Mouse (Mus musculus): ENCODE measurements around the gene Cdk5r2.
"Not testable (repeated sequence)": the region's sequence is repeated elsewhere in the genome, so short reads cannot be mapped to it uniquely, and the experiment has no call there.

Cdk5r2 gene

DNA sequence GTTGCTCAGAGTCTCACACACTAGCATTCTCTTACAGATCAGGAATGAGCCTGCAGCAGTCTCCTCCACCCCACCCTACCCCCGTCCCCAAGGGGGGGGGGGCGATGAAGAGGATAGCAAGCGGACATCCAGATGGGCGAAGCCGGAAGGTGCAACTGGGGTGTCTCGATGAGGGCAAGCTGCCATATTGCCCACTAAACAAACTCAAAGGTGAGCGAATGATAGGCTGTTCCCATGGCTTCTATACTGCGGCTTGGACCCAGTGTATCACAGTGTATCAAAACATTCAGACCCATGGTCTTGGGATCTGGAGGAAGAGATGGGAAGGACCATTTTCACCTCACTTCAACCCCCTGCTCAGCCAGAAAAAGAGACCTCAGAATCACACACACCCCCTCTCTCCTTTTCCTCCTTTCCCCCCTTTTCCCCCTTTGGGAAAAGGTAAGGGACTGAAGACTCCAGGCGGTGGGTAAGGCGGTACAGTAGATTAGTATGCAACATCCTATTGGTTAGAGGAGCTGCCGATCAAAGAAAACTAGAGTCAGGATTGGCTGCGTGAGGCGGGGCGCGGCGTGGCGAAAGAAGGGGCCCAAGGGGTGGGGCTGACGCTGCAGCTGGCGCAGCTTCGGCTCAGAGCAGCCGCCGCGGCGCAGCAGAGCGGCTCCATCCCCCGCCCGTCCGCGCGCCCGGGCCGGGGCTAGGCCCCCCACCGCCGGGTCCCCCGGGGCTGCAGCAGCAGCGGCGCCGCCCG lies at the start of gene Cdk5r2:
TSS of gene Cdk5r2 (plus strand) at position 629 of the 751 bp plus-strand sequence.
- in situ Hi-C loops (cut with MseI, MboI) = no loop called here

GRCm38 (mm10) chr1:74805340-74805835 lies 49.3 kb upstream of the Cdk5r2 start:
- in situ Hi-C loops (cut with MseI, MboI) = no loop called here

DNA sequence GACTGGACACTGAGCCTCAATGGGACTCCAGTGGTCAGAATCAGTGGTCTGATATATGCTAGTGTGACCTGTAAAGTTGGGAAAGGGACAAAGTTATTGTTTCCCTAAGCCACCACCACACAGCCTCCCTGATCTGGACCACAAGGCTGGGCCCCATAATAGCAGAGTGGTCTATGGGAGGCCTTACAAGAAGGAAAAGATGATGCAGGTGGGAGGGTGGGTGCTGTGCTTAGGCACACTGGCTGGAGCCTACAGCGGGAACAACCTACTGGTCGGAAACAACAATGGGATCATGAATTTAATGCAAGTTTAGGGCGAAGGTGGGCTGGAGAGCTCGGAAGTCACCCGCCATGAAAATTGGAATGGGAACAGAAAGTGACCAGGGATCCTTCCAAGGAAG lies 48.9 kb upstream of the Cdk5r2 start:
- in situ Hi-C loops (cut with MseI, MboI) = no loop called here

DNA sequence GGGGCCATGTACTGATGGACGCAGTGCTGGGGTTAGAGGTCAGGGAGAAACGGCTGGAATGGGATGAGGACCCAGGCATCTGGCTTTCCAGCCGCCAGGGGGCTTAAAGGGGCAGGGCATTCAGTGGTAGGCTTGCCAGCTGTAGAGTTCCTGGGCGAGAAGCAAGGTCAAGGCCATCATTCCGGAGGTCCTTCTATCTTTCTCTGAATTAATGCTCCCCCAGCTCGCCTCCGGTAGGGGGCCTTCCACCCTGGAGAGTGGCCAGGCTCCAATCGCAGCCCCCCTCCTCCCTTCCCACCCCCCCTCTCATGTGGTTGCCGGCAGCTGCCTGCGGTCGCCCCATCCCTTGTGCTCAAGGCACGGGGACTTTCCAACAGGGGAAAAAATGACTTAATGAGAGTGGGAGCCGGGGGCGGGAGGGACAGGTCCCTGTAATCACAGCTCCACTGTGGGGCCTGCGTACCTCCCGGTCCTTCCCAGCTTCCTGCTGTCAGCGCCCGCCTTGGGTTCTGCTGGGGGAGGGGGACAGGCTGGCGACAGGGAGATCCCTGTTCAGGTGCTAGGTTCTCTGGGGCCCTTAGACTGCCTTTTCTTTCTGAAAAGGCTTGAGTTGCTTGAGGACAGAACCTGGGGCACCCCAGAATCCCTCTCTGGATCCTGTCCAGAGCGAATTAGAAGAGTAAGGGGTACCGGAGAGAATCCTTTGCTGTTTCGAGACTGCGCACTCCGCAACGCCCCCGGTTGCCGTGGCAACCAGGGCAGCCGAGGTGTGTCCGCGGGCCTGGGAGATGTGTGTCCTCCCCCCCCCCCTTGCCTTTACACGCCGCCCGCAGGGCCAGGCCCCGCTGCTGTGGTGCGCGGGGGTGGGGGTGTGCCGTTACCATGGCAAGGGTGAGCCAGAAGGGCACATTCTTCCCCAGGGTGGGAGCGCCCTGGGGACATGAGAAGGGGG lies 48.1 kb upstream of the Cdk5r2 start:
- in situ Hi-C loops (cut with MseI, MboI) = no loop called here

DNA sequence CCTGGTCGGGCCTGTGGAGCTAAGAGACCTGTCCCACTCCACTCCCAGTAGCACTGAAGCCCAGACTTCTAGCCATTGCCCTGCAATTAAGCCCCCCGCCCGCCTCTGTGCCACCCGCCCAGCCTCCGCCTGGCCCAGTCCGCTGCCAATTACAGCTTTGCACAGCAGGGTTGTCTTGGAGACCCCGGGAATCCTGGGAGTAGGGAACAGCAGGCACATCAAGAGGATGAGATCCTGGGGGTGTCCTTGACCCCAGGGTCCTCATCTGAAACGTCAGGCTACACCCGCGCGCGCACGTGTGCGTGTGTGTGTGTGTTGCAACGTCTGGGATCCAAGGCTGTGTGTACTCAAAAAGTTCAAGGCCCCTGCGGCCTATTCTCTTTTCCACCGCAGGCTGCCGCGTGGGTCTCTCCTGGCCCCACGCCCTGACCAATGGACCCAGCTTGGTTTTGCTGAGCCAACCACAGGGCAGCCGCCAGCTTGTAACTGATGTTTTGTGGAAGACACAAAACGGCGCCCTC lies 47.1 kb upstream of the Cdk5r2 start:
- in situ Hi-C loops (cut with MseI, MboI) = no loop called here

DNA sequence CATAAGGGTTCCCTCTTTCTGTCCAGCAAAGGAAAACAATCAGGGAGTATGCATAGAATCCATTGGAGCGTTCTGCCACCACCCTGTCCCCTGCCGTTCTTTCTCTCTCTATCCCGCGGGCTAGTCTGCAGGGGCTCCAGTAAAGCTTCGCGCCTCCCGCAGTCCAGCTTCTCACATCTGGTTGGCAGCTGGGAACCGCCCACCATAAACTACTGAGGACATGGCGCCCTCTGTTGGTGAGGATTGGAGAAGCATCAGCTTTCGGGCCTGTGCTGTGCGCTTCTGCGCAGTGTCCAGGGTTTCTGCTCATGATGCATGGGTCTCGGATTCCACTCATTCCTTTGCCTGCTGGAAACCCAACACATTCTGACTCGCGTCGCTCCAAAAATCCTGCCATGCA lies 46.7 kb upstream of the Cdk5r2 start:
- in situ Hi-C loops (cut with MseI, MboI) = no loop called here

- in situ Hi-C loops (cut with MseI, MboI) = no loop called here
These were observed 45.7 kb upstream of the Cdk5r2 start for GRCm38 (mm10) chr1:74809007-74809406.

DNA sequence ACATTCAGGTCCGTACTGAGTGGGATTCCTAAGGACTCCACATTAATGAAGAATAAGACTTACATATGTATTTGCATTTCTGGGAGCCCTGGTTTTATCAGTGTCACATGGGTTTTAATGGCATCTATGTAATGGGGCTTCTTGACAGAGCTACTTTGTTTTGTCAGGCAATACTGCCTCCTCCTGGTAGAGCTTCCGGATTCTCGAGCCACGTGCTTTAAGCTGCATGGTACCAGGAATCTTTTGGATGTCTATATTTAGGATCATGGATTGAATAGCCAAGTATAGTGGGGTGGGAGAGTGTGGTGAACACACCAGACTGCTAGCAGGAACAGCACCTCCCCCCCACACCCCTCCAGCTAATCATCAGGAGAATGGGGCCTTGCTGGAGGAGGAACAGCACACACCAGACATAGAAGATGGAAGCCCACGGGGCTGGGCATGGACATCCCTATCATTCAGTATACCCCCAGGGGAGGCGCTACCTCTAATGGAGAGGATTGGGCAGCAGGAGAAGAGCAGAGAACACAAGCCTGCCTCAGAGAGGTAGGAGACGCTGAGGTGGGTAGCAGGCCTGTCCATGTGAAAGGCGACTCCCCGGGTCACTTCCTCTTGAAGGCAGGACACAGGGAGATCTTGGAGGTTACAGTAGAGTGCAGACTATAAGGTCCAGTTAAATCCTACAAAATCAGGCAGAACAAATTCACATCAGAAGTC lies 39.6 kb upstream of the Cdk5r2 start:
- in situ Hi-C loops (cut with MseI, MboI) = loop anchor here in 1 of 2 experiments (10.0 kb wide), 1 partner anchor 50 kb away; no protein-coding TSS in a partner anchor

DNA sequence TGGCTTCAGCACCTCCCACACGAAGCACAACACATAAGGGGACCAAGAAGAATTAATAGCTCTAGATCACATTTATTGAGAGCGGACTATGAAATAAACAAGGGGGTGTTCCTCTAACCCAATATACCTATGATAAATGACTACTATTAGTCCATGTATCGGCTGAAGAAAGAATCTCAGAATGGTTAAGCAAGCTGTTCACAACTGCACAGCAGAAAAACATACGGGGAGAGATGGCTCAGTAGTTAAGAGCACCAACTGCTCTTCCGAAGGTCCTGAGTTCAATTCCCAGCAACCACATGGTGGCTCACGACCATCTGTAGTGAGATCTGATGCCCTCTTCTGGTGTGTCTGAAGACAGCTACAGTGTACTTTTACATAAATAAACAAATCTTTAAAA lies 38.8 kb upstream of the Cdk5r2 start:
- in situ Hi-C loops (cut with MseI, MboI) = loop anchor here in 1 of 2 experiments (10.0 kb wide), 1 partner anchor 51 kb away; no protein-coding TSS in a partner anchor

GRCm38 (mm10) chr1:74816612-74817199 lies 38.0 kb upstream of the Cdk5r2 start:
- in situ Hi-C loops (cut with MseI, MboI) = loop anchor here in 1 of 2 experiments (10.0 kb wide), 1 partner anchor 52 kb away; no protein-coding TSS in a partner anchor

- in situ Hi-C loops (cut with MseI, MboI) = loop anchor here in 1 of 2 experiments (10.0 kb wide), 1 partner anchor 52 kb away; no protein-coding TSS in a partner anchor
These were observed 37.5 kb upstream of the Cdk5r2 start for GRCm38 (mm10) chr1:74817219-74817618.

DNA sequence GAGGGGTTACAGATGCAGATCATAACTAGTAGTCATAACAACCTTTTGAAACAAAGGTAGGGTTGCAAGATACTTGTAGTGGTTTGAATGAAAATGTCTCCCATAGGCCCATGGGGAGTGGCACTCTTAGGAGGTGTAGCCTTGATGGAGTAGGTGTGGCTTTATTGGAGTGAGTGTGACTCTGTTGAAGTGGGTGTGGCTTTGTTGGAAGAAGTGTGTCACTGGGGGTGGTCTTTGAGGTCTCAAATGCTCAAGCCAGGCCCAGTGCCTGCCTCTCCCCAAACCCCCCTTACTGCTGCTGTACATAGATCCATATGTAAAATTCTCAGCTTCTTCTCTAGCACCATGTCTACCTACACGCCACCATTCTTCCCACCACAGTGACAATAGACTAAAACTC lies 36.2 kb upstream of the Cdk5r2 start:
- in situ Hi-C loops (cut with MseI, MboI) = loop anchor here in 1 of 2 experiments (10.0 kb wide), 1 partner anchor 54 kb away; no protein-coding TSS in a partner anchor

DNA sequence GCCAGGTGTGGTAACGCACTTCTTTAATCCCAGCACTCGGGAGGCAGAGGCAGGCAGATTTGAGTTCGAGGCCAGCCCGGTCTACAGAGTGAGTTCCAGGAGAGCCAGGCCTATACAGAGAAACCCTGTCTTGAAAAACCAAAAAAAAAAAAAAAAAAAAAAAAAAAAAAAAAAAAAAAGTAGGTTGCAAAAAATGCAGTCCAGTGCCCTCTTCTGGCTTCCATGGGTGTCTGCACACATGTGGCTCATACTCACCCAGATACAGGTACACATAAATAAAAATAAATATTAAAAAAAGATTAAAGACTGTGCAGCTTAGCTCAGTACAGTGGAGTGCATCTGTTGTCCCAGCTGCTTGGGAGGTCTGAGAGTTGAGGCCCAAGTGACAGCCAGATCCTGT lies 31.1 kb upstream of the Cdk5r2 start:
- in situ Hi-C loops (cut with MseI, MboI) = not testable (repeated sequence)

DNA sequence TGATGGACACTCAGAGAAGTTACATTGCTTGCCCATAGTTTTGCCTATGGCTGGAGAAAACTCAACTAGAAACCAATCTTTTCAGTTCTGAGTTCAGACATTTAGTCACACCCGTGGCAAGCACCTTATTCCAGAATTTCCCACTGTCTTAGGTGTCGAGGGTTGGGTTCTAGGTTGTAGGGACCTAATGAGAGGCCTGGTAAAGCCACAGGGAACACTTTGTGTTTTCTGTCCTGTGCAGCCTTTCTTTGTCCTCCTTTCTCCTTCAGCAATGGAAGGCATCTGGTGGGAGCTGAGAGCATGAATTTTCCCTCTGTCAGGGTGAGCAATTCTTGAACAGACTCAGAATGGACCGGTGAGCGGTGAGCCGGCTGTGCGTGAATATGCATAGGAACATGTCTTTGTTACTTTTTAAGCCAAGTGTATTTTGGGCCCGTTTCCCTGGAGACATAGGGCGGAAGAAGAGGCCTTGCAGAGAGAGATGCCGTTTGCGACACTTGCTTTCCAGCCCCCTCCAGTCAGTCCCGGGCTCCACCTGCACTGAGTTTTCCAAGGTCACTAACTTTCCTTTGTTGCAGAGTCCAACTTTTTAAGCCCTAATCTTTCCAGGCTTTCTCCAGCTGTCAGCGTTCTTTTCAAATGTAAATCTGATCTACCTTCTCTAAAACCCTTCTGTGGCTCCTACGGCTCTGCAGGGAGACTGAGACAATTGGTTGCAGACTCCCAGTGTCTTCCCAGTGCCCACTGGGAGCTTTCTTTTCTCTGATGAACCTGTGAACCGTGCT lies 30.0 kb upstream of the Cdk5r2 start:
- in situ Hi-C loops (cut with MseI, MboI) = no loop called here

- in situ Hi-C loops (cut with MseI, MboI) = no loop called here
These were observed 24.7 kb upstream of the Cdk5r2 start for GRCm38 (mm10) chr1:74830061-74830460.

DNA sequence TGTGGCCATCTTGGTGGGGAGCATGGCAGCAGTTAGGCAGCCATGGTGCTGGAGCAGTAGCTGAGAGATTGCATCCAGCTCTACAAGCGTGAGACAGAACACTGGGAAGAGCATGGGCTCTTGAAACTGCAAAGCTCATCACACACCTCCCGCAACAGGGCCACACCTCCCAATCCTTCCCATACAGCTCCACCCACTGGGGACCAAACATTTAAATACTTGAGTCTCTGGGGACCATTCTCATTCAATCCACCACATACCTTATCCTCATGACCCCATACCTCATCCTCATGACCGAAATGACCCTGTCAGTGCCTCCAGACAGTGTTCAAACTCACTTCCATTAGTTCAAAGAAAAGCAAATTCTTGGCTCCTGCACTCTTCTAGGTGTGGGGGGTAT lies 21.5 kb upstream of the Cdk5r2 start:
- in situ Hi-C loops (cut with MseI, MboI) = no loop called here

- in situ Hi-C loops (cut with MseI, MboI) = no loop called here
These were observed 11.6 kb upstream of the Cdk5r2 start for GRCm38 (mm10) chr1:74843090-74843489.

GRCm38 (mm10) chr1:74846341-74846740 lies 8.4 kb upstream of the Cdk5r2 start:
- in situ Hi-C loops (cut with MseI, MboI) = no loop called here

DNA sequence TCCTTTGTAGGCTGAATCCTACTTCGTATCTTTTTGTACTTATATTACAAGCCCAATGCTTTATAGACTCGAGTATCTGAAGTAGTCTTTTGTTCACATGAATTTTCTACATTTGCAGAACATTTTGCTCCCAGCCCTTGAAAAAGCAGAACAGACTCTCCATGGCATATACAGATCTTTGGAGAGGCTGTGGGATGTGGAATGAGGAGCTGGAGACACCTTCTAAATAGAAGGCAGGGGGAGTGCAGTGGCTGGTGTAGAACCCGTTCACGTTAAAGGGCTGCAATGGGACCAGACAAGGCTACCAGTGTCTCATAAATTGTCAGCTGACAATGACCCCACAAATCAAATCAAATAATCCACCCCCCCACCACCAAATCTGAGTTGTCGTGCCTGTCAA lies 5.8 kb upstream of the Cdk5r2 start:
- in situ Hi-C loops (cut with MseI, MboI) = no loop called here

- in situ Hi-C loops (cut with MseI, MboI) = no loop called here
These were observed 4.5 kb upstream of the Cdk5r2 start for GRCm38 (mm10) chr1:74850251-74850650.

Measured in mouse trophoblast stem cell (cell line).